22 mouse cellular contexts compared by ENCODE assay signal in genomic region chr10:8952922-8953321, GRCm38 (mm10).
"Had no signal": no experiment of that assay in that cellular context is flagged by ENCODE, and none has a peak within 500 bp of the region (broad histone marks: within the 10 kb centered on the region; RNA-seq: fewer than 3 reads in every experiment).

No protein-coding gene starts in this region.

- ATAC-seq: intestine, embryonic 16.5 days; liver, embryonic 12.5 days had no signal

- H3K9ac ChIP-seq: limb, embryonic 12.5 days; limb, embryonic 15.5 days; liver, embryonic 12.5 days; liver, embryonic 15.5 days; lung, embryonic 15.5 days had no signal

- H3K4me2 ChIP-seq: limb, embryonic 12.5 days; limb, embryonic 15.5 days; liver, embryonic 12.5 days; liver, embryonic 15.5 days; lung, embryonic 15.5 days; midbrain, embryonic 11.5 days had no signal

- H3K27ac ChIP-seq: limb, embryonic 12.5 days; limb, embryonic 15.5 days; liver, embryonic 12.5 days; liver, embryonic 15.5 days; lung, embryonic 15.5 days; stomach, postnatal 0 days had no signal

- H3K4me1 ChIP-seq: liver, embryonic 15.5 days had no signal

- DNase-seq: kidney, adult 2 months; kidney, postnatal 10 days; kidney, postnatal 36 days; left cerebral cortex, postnatal 4 days; lung, adult 18-20 months; lung, postnatal 10 days; lung, postnatal 36 days; midbrain, embryonic 14.5 days; right cerebral cortex, adult 18-20 months; right cerebral cortex, postnatal 25 days; spleen, adult 18-20 months; thymus, adult 2 months; thymus, postnatal 14 days; thymus, postnatal 4 days had no signal

- H3K27me3 ChIP-seq: limb, embryonic 12.5 days; limb, embryonic 15.5 days; liver, embryonic 12.5 days; liver, embryonic 15.5 days; lung, embryonic 15.5 days had no signal

- H3K9me3 ChIP-seq: limb, embryonic 12.5 days; limb, embryonic 15.5 days; liver, embryonic 12.5 days; liver, embryonic 15.5 days; lung, embryonic 15.5 days had no signal

- H3K36me3 ChIP-seq: limb, embryonic 12.5 days; limb, embryonic 15.5 days; liver, embryonic 12.5 days; liver, embryonic 15.5 days; lung, embryonic 15.5 days had no signal

- H3K4me3 ChIP-seq: limb, embryonic 12.5 days; limb, embryonic 15.5 days; liver, embryonic 12.5 days; liver, embryonic 15.5 days; lung, embryonic 15.5 days had no signal
